Mouse (Mus musculus): ENCODE measurements around the gene Ppm1l. TPM values are rescaled to one million over a fixed set of nuclear protein-coding genes. Genes with fewer than 3 reads are reported as not detected.
"Not testable (repeated sequence)": the region's sequence is repeated elsewhere in the genome, so short reads cannot be mapped to it uniquely, and the experiment has no call there.

Gene Ppm1l
- total RNA-seq, 2 experiments from 2014 or later: 77.3 to 84.5 TPM

GRCm38 (mm10) chr3:69531511-69531910 lies 214.8 kb downstream of the Ppm1l start:
- no peak for DNase-seq (ENCODE audit: low spot score in 2 of 2)

GRCm38 (mm10) chr3:69532687-69533086 lies 216.0 kb downstream of the Ppm1l start:
- no peak for DNase-seq (ENCODE audit: low spot score in 2 of 2)

DNA sequence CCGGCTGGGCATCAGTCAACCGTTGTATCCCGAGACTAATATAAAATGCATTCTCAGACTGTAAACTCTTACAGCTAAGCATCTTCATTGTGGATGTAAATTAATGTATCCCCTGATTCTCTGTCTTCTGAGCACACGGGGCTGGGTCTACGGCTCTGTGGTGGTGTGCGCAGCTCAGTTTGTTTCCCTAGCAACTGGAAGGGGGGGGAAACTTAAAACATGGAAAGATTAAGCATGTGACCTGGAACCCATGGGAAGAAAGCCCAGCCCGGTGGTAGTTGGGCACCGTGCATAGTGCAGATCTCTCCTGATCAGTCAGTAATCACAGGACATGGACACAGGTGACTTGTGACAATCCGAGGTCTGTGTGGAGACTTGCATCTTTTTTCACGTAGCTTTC lies 218.8 kb downstream of the Ppm1l start:
- DNase-seq (ENCODE audit: low spot score in 2 of 2): no peak

DNA sequence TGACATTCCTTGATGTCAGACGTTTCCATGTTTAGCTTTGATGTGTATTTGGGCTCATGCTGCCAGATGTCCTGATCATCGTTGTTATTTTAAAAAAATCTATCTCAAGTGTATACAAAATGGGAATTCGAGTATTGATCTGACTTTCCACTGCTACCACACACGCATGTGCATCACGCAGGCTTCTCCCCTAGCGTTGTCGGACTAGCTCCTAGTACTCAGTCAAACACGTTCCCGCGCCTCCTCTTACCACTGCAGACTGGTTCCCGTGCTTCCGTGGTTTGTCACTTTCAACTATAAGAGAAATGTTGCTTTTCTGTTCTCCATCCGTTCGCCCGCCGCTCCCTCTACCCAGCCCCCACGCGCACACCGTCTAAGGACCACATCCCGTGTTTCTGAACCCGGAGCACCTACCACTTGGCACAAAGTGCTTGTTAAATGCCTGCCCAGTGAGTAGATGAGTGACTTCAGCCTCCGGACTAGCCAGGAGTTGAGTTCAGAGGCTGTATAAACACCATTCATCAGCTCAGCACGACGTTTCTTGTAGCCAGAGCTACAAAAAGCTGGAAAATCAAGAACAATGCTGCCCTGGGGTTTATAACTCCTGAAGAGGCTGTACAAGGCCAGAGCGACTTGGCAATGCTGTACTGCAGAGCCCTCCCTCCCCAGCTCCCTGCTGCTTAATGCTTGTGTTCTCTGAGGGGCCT lies 219.4 kb downstream of the Ppm1l start:
- DNase-seq (ENCODE audit: low spot score in 2 of 2): no peak

DNA sequence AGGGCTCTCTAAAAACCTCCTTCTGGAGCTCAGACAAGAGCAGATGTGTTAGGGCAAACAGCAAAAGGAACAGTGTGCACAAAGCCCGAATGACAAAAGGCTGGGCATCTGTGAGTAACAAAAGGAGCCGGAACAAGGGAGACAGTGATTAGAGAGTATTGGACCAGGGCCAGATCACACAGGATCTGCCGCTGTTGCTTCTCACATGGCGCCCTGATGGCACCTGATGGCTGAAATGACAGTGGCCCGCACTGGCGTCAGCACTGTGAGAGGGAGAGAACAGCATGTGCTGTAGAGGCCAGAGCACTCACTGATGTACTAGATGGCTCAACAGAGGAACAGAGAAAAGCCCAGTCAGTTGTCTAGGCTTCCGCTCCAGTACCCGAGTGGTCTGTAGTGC lies 226.3 kb downstream of the Ppm1l start:
- DNase-seq (ENCODE audit: low spot score in 2 of 2): peak in 1 of 2 experiments; percentile 52

DNA sequence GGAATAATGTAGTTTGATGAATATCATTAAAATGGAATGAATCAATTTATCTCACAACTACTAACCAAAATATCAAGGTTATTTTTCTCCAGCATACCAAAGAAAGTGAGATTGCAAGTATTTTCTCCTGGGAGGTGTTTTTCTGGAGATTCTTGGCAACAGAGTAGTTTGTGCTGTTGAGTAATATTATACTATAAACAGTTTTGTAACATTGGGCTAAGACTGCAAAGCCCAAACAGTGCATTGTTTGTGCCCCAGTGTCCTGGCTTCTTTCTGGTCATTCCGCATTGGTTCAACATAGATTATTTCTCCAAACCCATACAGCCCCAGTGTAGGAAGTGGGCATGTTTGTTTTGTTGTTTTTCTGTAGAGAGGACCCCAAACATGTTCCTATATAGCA lies 227.1 kb downstream of the Ppm1l start:
- no peak for DNase-seq (ENCODE audit: low spot score in 2 of 2)

GRCm38 (mm10) chr3:69545017-69545416 lies 228.4 kb downstream of the Ppm1l start:
- DNase-seq (ENCODE audit: low spot score in 2 of 2): no peak

DNA sequence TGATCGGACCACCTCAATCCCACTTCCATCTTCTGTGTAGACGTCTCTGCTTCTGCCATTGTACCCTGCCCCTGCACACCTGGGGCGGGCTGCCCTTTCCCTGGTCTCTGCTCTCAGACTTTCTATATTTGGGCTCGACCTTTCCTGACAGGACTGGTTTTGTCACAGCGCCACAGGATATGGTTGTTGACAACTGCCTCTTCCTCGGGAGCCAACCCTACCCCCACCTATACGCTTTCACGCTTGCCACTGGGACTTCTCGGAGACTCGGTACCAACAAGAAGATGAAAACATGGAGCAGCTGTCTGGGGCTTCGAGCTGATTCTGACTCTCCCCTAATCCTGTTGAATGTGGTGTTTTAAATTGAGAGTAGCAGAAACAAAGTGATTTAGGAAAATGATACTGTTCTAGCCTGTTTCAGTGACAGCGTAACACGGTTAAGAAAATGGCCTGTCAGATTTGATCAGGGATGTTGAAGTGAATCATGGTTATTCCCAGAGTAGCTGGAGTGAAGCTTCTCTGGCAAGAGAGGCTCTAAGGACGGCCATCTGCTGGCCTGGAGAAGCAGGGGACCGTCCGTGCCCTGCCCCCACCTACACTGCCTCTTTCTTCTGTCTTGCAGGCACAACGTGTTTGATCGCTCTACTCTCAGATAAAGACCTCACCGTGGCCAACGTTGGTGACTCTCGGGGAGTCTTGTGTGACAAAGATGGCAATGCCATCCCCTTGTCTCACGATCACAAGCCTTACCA lies 232.2 kb downstream of the Ppm1l start:
- DNase-seq (ENCODE audit: low spot score in 2 of 2): no peak

GRCm38 (mm10) chr3:69549602-69550001 lies 232.9 kb downstream of the Ppm1l start:
- DNase-seq (ENCODE audit: low spot score in 2 of 2): no peak

GRCm38 (mm10) chr3:69555511-69555910 lies 238.8 kb downstream of the Ppm1l start:
- DNase-seq (ENCODE audit: low spot score in 2 of 2): no peak

DNA sequence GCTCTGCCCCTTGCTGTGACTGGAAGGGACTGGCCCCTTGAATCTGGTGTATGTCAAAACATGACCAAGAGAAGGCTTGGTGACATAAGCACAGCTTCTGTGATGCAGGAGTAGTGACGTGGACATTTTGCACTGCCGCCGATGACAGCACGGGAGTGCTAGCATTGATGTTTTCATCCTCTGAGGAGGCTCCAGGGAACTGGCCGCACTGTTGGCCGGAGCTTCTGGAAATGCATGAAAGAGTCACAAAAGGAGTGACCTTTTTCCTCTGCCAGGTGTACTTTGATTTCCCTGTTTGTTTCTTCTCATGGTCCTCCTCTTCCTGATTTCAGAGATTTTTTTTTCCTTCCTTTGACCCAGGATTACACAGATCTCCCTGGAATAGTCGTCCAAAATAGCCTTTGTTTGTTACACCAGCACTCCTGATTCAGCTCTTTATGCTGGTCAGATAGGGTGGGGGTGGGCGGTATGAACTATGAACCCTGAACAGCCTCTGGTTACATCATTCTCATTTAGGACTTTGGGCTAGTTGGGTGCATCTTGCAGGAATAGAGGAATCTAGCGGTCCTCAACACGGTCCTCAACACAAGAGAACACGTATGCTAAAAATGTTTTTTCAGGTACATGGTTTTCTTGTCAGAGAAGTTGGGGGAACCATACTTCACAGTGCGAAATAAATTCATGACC lies 239.6 kb downstream of the Ppm1l start:
- DNase-seq (ENCODE audit: low spot score in 2 of 2): no peak

GRCm38 (mm10) chr3:69559316-69559974 lies 242.8 kb downstream of the Ppm1l start:
- DNase-seq (ENCODE audit: low spot score in 2 of 2): no peak

GRCm38 (mm10) chr3:69559975-69560330 lies 243.3 kb downstream of the Ppm1l start:
- no peak for DNase-seq (ENCODE audit: low spot score in 2 of 2)

GRCm38 (mm10) chr3:69561686-69562085 lies 245.0 kb downstream of the Ppm1l start:
- no peak for DNase-seq (ENCODE audit: low spot score in 2 of 2)

DNA sequence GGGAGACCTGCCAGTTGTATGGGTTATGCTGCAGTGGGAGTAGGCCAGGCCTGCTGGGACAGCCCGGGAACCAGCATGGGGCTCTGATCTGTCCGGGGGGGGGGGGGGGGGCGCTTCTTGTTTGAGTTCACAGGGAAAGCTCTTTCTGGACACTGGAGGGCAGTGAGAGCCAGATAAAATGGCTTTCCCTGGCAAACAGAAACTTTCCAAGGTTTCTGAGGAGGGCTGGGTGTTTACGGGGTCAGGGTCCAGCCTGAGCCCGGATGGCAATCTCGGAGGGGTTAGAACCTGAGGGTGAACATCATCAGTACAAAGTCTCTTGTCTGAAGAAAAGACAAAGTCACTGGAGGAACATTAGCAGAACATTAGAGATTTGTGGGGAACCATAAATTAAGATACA lies 246.7 kb downstream of the Ppm1l start:
- no peak for DNase-seq (ENCODE audit: low spot score in 2 of 2)

- DNase-seq (ENCODE audit: low spot score in 2 of 2): not testable (repeated sequence)
Measured at GRCm38 (mm10) chr3:69565586-69565985, 248.9 kb downstream of the Ppm1l start.

DNA sequence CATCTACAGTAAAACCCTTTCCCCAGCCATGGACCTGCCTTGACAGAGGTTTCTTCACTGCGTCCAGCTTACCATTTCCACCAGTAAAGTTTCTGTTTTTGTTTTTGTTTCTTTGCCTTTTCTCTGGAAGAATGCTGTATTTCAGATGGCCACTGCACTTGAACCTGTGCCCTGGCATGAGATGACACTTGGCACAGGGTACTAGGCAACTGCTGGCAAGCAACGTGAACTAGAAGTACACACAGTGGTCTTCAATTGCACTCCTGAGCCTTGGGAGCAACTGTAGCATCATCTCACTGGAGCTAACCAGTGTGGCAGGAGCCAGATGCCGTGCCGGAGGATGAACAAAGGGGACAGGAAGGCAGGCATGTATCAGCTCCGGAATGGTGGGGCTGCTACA lies 255.9 kb downstream of the Ppm1l start:
- no peak for DNase-seq (ENCODE audit: low spot score in 2 of 2)

DNA sequence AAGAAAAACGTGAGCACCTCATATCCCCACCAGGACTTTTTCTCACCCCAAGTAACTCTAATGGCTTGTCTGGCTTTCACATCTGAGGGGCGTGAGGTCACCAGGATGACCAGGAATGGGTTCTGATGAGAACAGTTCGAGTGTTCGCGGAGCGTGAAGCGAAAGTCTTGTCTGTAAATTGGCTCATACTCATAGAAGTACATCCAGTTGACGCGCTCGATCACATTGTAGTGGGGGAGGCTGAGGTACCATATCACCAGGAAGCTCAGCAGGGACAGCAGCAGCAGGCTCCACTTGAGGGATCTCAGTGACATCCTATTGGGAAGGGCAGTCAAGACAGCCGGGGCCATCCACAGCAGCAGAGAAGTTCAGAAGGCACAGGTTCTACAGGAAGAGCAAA lies 258.9 kb downstream of the Ppm1l start:
- DNase-seq (ENCODE audit: low spot score in 2 of 2): no peak

DNA sequence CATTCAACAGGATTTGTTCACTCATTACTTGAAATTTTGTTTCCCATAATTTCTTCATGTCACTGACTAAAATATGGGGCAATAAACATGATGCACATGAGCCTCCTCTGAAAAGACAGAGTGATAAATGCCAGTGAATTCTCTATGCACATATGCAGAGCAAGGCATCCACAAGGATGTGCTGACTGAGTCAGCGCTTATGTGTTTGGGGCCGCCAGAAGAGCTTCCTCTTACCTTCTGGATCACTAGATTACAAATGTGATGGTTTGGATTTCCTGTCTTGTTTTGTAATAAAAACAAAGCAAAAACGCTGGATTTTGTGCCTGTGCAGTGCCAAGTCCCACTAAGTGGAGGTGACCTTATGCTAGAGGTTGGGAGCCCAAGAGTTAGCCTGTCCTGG lies 260.1 kb downstream of the Ppm1l start:
- DNase-seq (ENCODE audit: low spot score in 2 of 2): no peak

DNA sequence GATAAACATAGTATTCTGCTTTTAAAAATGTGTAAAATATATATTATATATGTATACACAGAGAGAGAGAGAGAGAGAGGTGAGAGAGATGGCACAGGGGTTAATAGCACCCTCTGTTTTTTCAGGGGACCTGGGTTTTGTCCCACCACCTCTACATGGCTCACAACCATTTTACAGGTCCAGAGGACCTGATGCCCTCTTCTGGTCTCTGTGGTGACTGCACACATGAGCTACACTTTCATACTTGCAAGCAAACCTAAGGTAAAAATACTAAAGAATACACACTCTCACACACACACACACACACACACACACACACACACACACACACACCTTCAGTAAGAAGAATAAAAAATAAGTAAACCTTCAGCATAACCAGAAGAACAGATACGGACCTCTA lies 262.1 kb downstream of the Ppm1l start:
- no peak for DNase-seq (ENCODE audit: low spot score in 2 of 2)

GRCm38 (mm10) chr3:69583798-69584197 lies 267.1 kb downstream of the Ppm1l start:
- no peak for DNase-seq (ENCODE audit: low spot score in 2 of 2)
